Mouse (Mus musculus): ENCODE measurements at regions not wholly inside any gene's neighbourhood (a gene's known extent, or its start where the extent isn't known, plus 50 kb on each side); places are given as distances from the start of the nearest gene placed in this dataset.

- H3K36me3 ChIP-seq (ENCODE audit: control insufficient read depth, insufficient read depth, low read length), result no peaks in the 10 kb centered on the region
- H3K4me1 ChIP-seq (ENCODE audit: control insufficient read depth in 2 of 2, insufficient read depth in 2 of 2, low read length in 2 of 2), result no peaks in the 10 kb centered on the region
- H3K4me2 ChIP-seq (ENCODE audit: low read length), result no peak overlapping the region
- H3K27me3 ChIP-seq (ENCODE audit: control insufficient read depth, insufficient read depth, low read length), result no peaks in the 10 kb centered on the region
- ATAC-seq (ENCODE audit: insufficient number of reproducible peaks, insufficient read depth, low FRiP score, low read depth), result no peak
- no peak overlapping the region for H3K4me3 ChIP-seq (ENCODE audit: control insufficient read depth in 1 of 2, insufficient read depth in 1 of 2, low read depth in 1 of 2, low read length in 2 of 2)
- H3K27ac ChIP-seq (replicated peaks in 1 of 2; ENCODE audit: control insufficient read depth in 1 of 2, insufficient read depth in 1 of 2, low read depth in 2 of 2, low read length in 2 of 2), result no peak overlapping the region
- H3K9ac ChIP-seq (ENCODE audit: low read length), result no peak overlapping the region
- 88% methylated on average over 9 of the region's 9 CpGs for WGBS
- no peaks in the 10 kb centered on the region; the same call in 1 of the 2 replicates for H3K9me3 ChIP-seq (ENCODE audit: control insufficient read depth, low read length)
Measured at GRCm38 (mm10) chr9:115644953-115645352, 264.3 kb upstream of the Gadl1 start.

GRCm38 (mm10) chr9:115646226-115646625, 263.0 kb upstream of the Gadl1 start:
- H3K4me2 ChIP-seq (ENCODE audit: low read length), result no peak overlapping the region
- no peaks in the 10 kb centered on the region for H3K36me3 ChIP-seq (ENCODE audit: control insufficient read depth, insufficient read depth, low read length)
- H3K9me3 ChIP-seq (ENCODE audit: control insufficient read depth, low read length), result no peaks in the 10 kb centered on the region; the same call in 1 of the 2 replicates
- no peaks in the 10 kb centered on the region for H3K27me3 ChIP-seq (ENCODE audit: control insufficient read depth, insufficient read depth, low read length)
- no peak overlapping the region for H3K4me3 ChIP-seq (ENCODE audit: control insufficient read depth in 1 of 2, insufficient read depth in 1 of 2, low read depth in 1 of 2, low read length in 2 of 2)
- H3K27ac ChIP-seq (replicated peaks in 1 of 2; ENCODE audit: control insufficient read depth in 1 of 2, insufficient read depth in 1 of 2, low read depth in 2 of 2, low read length in 2 of 2), result no peak overlapping the region
- WGBS, result 63% methylated on average over 7 of the region's 7 CpGs
- no peak overlapping the region for H3K9ac ChIP-seq (ENCODE audit: low read length)
- ATAC-seq (ENCODE audit: insufficient number of reproducible peaks, insufficient read depth, low FRiP score, low read depth), result no peak
- no peaks in the 10 kb centered on the region for H3K4me1 ChIP-seq (ENCODE audit: control insufficient read depth in 2 of 2, insufficient read depth in 2 of 2, low read length in 2 of 2)

- no peak overlapping the region for H3K27ac ChIP-seq (replicated peaks in 1 of 2; ENCODE audit: control insufficient read depth in 1 of 2, insufficient read depth in 1 of 2, low read depth in 2 of 2, low read length in 2 of 2)
- no peak overlapping the region for H3K9ac ChIP-seq (ENCODE audit: low read length)
- H3K27me3 ChIP-seq (ENCODE audit: control insufficient read depth, insufficient read depth, low read length), result no peaks in the 10 kb centered on the region
- H3K9me3 ChIP-seq (ENCODE audit: control insufficient read depth, low read length), result peaks cover 4% of the 10 kb centered on the region; the same call in 1 of the 2 replicates
- H3K4me2 ChIP-seq (ENCODE audit: low read length), result no peak overlapping the region
- peaks cover 0 to 2% of the 10 kb centered on the region in 2 experiments; a peak in 1 of 4 replicates for H3K4me1 ChIP-seq (ENCODE audit: control insufficient read depth in 2 of 2, insufficient read depth in 2 of 2, low read length in 2 of 2)
- 80% methylated on average over 2 of the region's 2 CpGs for WGBS
- ATAC-seq (ENCODE audit: insufficient number of reproducible peaks, insufficient read depth, low FRiP score, low read depth), result no peak
- no peaks in the 10 kb centered on the region for H3K36me3 ChIP-seq (ENCODE audit: control insufficient read depth, insufficient read depth, low read length)
- no peak overlapping the region for H3K4me3 ChIP-seq (ENCODE audit: control insufficient read depth in 1 of 2, insufficient read depth in 1 of 2, low read depth in 1 of 2, low read length in 2 of 2)
Measured at GRCm38 (mm10) chr9:115651708-115652107, 257.5 kb upstream of the Gadl1 start.

- no peak overlapping the region for H3K27ac ChIP-seq (replicated peaks in 1 of 2; ENCODE audit: control insufficient read depth in 1 of 2, insufficient read depth in 1 of 2, low read depth in 2 of 2, low read length in 2 of 2)
- no peaks in the 10 kb centered on the region for H3K36me3 ChIP-seq (ENCODE audit: control insufficient read depth, insufficient read depth, low read length)
- WGBS, result 96% methylated on average over 5 of the region's 5 CpGs
- no peak for ATAC-seq (ENCODE audit: insufficient number of reproducible peaks, insufficient read depth, low FRiP score, low read depth)
- H3K4me3 ChIP-seq (ENCODE audit: control insufficient read depth in 1 of 2, insufficient read depth in 1 of 2, low read depth in 1 of 2, low read length in 2 of 2), result no peak overlapping the region
- no peaks in the 10 kb centered on the region for H3K27me3 ChIP-seq (ENCODE audit: control insufficient read depth, insufficient read depth, low read length)
- peaks cover 4% of the 10 kb centered on the region; the same call in 1 of the 2 replicates for H3K9me3 ChIP-seq (ENCODE audit: control insufficient read depth, low read length)
- H3K9ac ChIP-seq (ENCODE audit: low read length), result no peak overlapping the region
- peaks cover 0 to 2% of the 10 kb centered on the region in 2 experiments; a peak in 1 of 4 replicates for H3K4me1 ChIP-seq (ENCODE audit: control insufficient read depth in 2 of 2, insufficient read depth in 2 of 2, low read length in 2 of 2)
- H3K4me2 ChIP-seq (ENCODE audit: low read length), result no peak overlapping the region
Measured at GRCm38 (mm10) chr9:115653116-115653515, 256.1 kb upstream of the Gadl1 start.

- Histone ChIP-seq H3K4me1 (ENCODE audit: control insufficient read depth in 2 of 2, insufficient read depth in 2 of 2, low read length in 2 of 2) (peaks cover 0 to 2% of the 10 kb centered on the region in 2 experiments; a peak in 1 of 4 replicates), H3K27ac (replicated peaks in 1 of 2; ENCODE audit: control insufficient read depth in 1 of 2, insufficient read depth in 1 of 2, low read depth in 2 of 2, low read length in 2 of 2) (no peak overlapping the region), H3K9me3 (ENCODE audit: control insufficient read depth, low read length) (peaks cover 8% of the 10 kb centered on the region; the same call in 1 of the 2 replicates), H3K4me2 (ENCODE audit: low read length) (no peak overlapping the region), H3K9ac (ENCODE audit: low read length) (no peak overlapping the region), H3K27me3 (ENCODE audit: control insufficient read depth, insufficient read depth, low read length) (no peaks in the 10 kb centered on the region), H3K4me3 (ENCODE audit: control insufficient read depth in 1 of 2, insufficient read depth in 1 of 2, low read depth in 1 of 2, low read length in 2 of 2) (no peak overlapping the region), H3K36me3 (ENCODE audit: control insufficient read depth, insufficient read depth, low read length) (no peaks in the 10 kb centered on the region)
- ATAC-seq (ENCODE audit: insufficient number of reproducible peaks, insufficient read depth, low FRiP score, low read depth), result no peak
- WGBS, result 87% methylated on average over 6 of the region's 6 CpGs
Measured at GRCm38 (mm10) chr9:115654933-115655332, 254.3 kb upstream of the Gadl1 start.

- no peak overlapping the region for H3K4me2 ChIP-seq (ENCODE audit: low read length)
- H3K27me3 ChIP-seq (ENCODE audit: control insufficient read depth, insufficient read depth, low read length), result no peaks in the 10 kb centered on the region
- no peaks in the 10 kb centered on the region for H3K36me3 ChIP-seq (ENCODE audit: control insufficient read depth, insufficient read depth, low read length)
- peaks cover 0 to 2% of the 10 kb centered on the region in 2 experiments; a peak in 1 of 4 replicates for H3K4me1 ChIP-seq (ENCODE audit: control insufficient read depth in 2 of 2, insufficient read depth in 2 of 2, low read length in 2 of 2)
- no peak for ATAC-seq (ENCODE audit: insufficient number of reproducible peaks, insufficient read depth, low FRiP score, low read depth)
- no peak overlapping the region for H3K4me3 ChIP-seq (ENCODE audit: control insufficient read depth in 1 of 2, insufficient read depth in 1 of 2, low read depth in 1 of 2, low read length in 2 of 2)
- H3K27ac ChIP-seq (replicated peaks in 1 of 2; ENCODE audit: control insufficient read depth in 1 of 2, insufficient read depth in 1 of 2, low read depth in 2 of 2, low read length in 2 of 2), result no peak overlapping the region
- H3K9me3 ChIP-seq (ENCODE audit: control insufficient read depth, low read length), result 0 out of 2 replicates have a peak, but pooled peaks cover 8% of the 10 kb centered on the region
- WGBS, result 56% methylated on average over 2 of the region's 2 CpGs
- no peak overlapping the region for H3K9ac ChIP-seq (ENCODE audit: low read length)
Measured at GRCm38 (mm10) chr9:115656538-115656937, 252.7 kb upstream of the Gadl1 start.

GRCm38 (mm10) chr9:115656994-115657713, 252.1 kb upstream of the Gadl1 start:
- 24% methylated on average over 4 of the region's 4 CpGs for WGBS
- Histone ChIP-seq H3K27ac (replicated peaks in 1 of 2; ENCODE audit: control insufficient read depth in 1 of 2, insufficient read depth in 1 of 2, low read depth in 2 of 2, low read length in 2 of 2) (no peak overlapping the region), H3K27me3 (ENCODE audit: control insufficient read depth, insufficient read depth, low read length) (no peaks in the 10 kb centered on the region), H3K36me3 (ENCODE audit: control insufficient read depth, insufficient read depth, low read length) (no peaks in the 10 kb centered on the region), H3K4me2 (ENCODE audit: low read length) (no peak overlapping the region), H3K9me3 (ENCODE audit: control insufficient read depth, low read length) (0 out of 2 replicates have a peak, but pooled peaks cover 8% of the 10 kb centered on the region), H3K4me3 (ENCODE audit: control insufficient read depth in 1 of 2, insufficient read depth in 1 of 2, low read depth in 1 of 2, low read length in 2 of 2) (no peak overlapping the region), H3K4me1 (ENCODE audit: control insufficient read depth in 2 of 2, insufficient read depth in 2 of 2, low read length in 2 of 2) (peaks cover 0 to 2% of the 10 kb centered on the region in 2 experiments; a peak in 1 of 4 replicates), H3K9ac (ENCODE audit: low read length) (no peak overlapping the region)
- no peak for ATAC-seq (ENCODE audit: insufficient number of reproducible peaks, insufficient read depth, low FRiP score, low read depth)

Data from heart, embryonic 14.5 days (tissue).